Mouse (Mus musculus) forebrain, postnatal 0 days (tissue): ENCODE measurements at regions not wholly inside any gene's neighbourhood (a gene's known extent, or its start where the extent isn't known, plus 50 kb on each side); places are given as distances from the start of the nearest gene placed in this dataset.

Experiments used
- ATAC-seq: fragments of 200-750 bp; cut with Nextera tagmentation; 2 replicates; pipeline ENCODE4 v1.8.0; 2017; ENCODE audit warnings: mild to moderate bottlenecking, moderate library complexity
- DNase-seq: peaks from one replicate; pipeline ENCODE4 v3.0.0-alpha.2; 2015
- H3K27ac ChIP-seq: fragments of 300-500 bp; sonication (generic); 2 replicates; pipeline ENCODE4 v1.5.1; 2014; ENCODE audit warnings: low read depth, mild to moderate bottlenecking, antibody characterized with exemption, low read length, moderate library complexity, mixed read lengths
- H3K27me3 ChIP-seq: fragments of 300-500 bp; sonication (generic); 2 replicates; pipeline ENCODE4 v1.6.1; 2014; ENCODE audit warnings: mild to moderate bottlenecking, low read length, mixed read lengths; ENCODE audit not compliant: insufficient read depth
- H3K36me3 ChIP-seq: fragments of 300-500 bp; sonication (generic); 2 replicates; pipeline ENCODE4 v1.6.1; 2014; ENCODE audit warnings: mild to moderate bottlenecking, moderate library complexity; ENCODE audit not compliant: insufficient read depth
- H3K4me1 ChIP-seq: fragments of 300-500 bp; sonication (generic); 2 replicates; pipeline ENCODE4 v1.6.1; 2014; ENCODE audit warnings: antibody characterized with exemption; ENCODE audit not compliant: insufficient read depth
- H3K4me2 ChIP-seq: fragments of 300-500 bp; sonication (generic); 2 replicates; pipeline ENCODE4 v1.6.1; 2014; ENCODE audit warnings: low read depth, mild to moderate bottlenecking, moderate library complexity
- H3K4me3 ChIP-seq: fragments of 300-500 bp; sonication (generic); 2 replicates; pipeline ENCODE4 v1.5.1; 2014; ENCODE audit warnings: low read depth, low read length, mixed read lengths
- H3K9ac ChIP-seq: fragments of 300-500 bp; sonication (generic); 2 replicates; pipeline ENCODE4 v1.6.1; 2014; ENCODE audit warnings: mild to moderate bottlenecking
- H3K9me3 ChIP-seq: fragments of 300-500 bp; sonication (generic); 2 replicates; pipeline ENCODE4 v1.6.1; 2016; ENCODE audit warnings: low read length
- CTCF ChIP-seq: sonication (generic); IDR thresholded peaks from 2 replicates; pipeline ENCODE4 v1.5.1; 2016; ENCODE audit warnings: antibody characterized with exemption, control low read depth, low read depth
- WGBS: fragments of 180-500 bp; shearing (Covaris S2); extraction: QIAGEN DNeasy Blood & Tissue Kit; methylation state at CpG from one replicate; pipeline ENCODE4 v1.1.7; 2014; 5-methylcytosine and 5-hydroxymethylcytosine counted together

- no peaks in the 10 kb centered on the region for H3K36me3 ChIP-seq
- H3K9me3 ChIP-seq: no peaks in the 10 kb centered on the region
- no peak overlapping the region for H3K9ac ChIP-seq
- DNase-seq (no peak), ATAC-seq (no peak)
- no peaks in the 10 kb centered on the region for H3K4me1 ChIP-seq
- H3K27me3 ChIP-seq: no peaks in the 10 kb centered on the region
- WGBS: 78% methylated on average over 3 of the region's 3 CpGs
- no peak overlapping the region for H3K27ac ChIP-seq
- TF ChIP-seq CTCF: no peak
- no peak overlapping the region for H3K4me3 ChIP-seq
- no peak overlapping the region for H3K4me2 ChIP-seq
These were observed 923.2 kb upstream of the Lrrc6 start for GRCm38 (mm10) chr15:67423922-67424321.

- Histone ChIP-seq H3K9ac (no peak overlapping the region), H3K9me3 (no peaks in the 10 kb centered on the region), H3K4me2 (no peak overlapping the region), H3K4me3 (no peak overlapping the region), H3K27ac (no peak overlapping the region), H3K4me1 (no peaks in the 10 kb centered on the region), H3K36me3 (no peaks in the 10 kb centered on the region), H3K27me3 (no peaks in the 10 kb centered on the region)
- ATAC-seq (no peak), DNase-seq (no peak)
- WGBS: 54% methylated on average over 8 of the region's 8 CpGs
- TF ChIP-seq CTCF: no peak
These were observed 921.7 kb upstream of the Lrrc6 start for GRCm38 (mm10) chr15:67422277-67422953.

DNA sequence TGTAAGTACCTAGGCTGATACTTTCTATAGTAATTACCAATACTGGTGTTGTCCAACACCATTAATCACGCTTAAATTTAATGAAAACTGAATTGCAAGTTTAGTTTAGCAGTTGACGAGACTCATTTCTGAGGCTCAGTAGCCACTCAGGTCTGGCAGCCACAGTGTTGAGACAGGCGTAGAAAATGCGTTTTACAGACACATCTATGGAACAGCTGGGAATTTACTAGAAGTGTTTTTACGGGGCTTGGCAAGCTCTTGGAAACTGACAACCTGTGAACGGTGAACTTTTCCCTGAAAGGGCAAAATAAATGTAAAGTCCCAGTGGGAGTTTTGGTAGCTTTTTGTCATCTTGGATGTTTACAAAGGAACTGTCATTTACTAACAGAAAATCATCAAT, 920.1 kb upstream of the Lrrc6 start:
- ATAC-seq (no peak), DNase-seq (no peak)
- H3K36me3 ChIP-seq: no peaks in the 10 kb centered on the region
- H3K27me3 ChIP-seq: no peaks in the 10 kb centered on the region
- H3K27ac ChIP-seq: no peak overlapping the region
- no peaks in the 10 kb centered on the region for H3K9me3 ChIP-seq
- 61% methylated on average over 6 of the region's 6 CpGs for WGBS
- H3K4me1 ChIP-seq: no peaks in the 10 kb centered on the region
- no peak for TF ChIP-seq CTCF
- no peak overlapping the region for H3K9ac ChIP-seq
- H3K4me3 ChIP-seq: no peak overlapping the region
- no peak overlapping the region for H3K4me2 ChIP-seq

DNA sequence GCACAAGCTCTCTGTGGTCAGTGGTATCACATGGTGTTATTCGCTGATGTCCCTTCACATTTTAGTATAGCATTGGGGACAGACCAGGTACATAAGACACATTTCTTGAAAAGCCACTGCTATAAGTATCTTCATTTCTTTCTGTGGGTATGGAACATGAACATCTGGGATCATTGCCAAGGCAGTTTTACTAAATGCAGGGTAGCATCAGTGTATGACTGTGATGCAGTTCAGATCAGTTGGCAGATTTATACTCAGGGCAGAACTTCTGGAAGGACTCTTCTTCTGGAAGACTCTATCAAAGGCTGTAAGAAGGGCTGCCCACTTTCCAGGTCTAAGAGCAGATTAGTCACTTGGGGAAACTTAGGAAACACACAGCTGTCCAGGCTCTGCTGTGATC, 919.0 kb upstream of the Lrrc6 start:
- peak; percentile 35 for DNase-seq
- no peaks in the 10 kb centered on the region for H3K36me3 ChIP-seq
- WGBS: 96% methylated on average over 1 of the region's 1 CpGs

DNA sequence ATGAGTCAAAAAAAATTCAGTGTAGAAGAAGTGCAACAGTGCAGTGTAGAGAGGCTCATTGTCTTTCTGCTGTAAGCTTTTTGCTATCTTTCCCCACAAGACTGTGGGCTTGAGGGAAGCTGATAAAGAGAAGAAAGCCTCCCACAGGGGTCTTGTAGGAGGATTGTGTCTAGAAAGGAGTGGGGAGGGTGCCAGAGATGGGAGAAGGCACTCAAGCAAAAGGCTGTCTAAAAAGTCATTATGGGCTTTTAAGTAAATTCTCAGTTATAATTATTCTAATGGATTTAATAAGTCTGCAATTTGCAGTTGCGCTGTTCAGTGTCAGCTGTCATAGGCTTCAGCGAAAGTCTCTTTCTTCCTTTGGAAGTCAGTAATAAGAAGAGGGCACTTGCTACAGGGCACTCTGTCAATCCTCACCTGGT, 917.0 kb upstream of the Lrrc6 start:
- WGBS: 65% methylated on average over 2 of the region's 2 CpGs
- no peak overlapping the region for H3K4me3 ChIP-seq
- no peaks in the 10 kb centered on the region for H3K9me3 ChIP-seq
- no peaks in the 10 kb centered on the region for H3K4me1 ChIP-seq
- no peaks in the 10 kb centered on the region for H3K27me3 ChIP-seq
- H3K27ac ChIP-seq: no peak overlapping the region
- no peak for TF ChIP-seq CTCF
- DNase-seq (peak; percentile 38), ATAC-seq (peak; percentile 93)
- H3K9ac ChIP-seq: no peak overlapping the region
- no peak overlapping the region for H3K4me2 ChIP-seq
- no peaks in the 10 kb centered on the region for H3K36me3 ChIP-seq

More for the DNA sequence above, 919.0 kb upstream of the Lrrc6 start:
- Histone ChIP-seq H3K9me3 (no peaks in the 10 kb centered on the region), H3K9ac (no peak overlapping the region), H3K27me3 (no peaks in the 10 kb centered on the region), H3K4me3 (no peak overlapping the region), H3K4me2 (no peak overlapping the region), H3K4me1 (no peaks in the 10 kb centered on the region), H3K27ac (no peak overlapping the region)
- TF ChIP-seq CTCF: no peak
- no peak for ATAC-seq

GRCm38 (mm10) chr15:67415840-67416239, 915.1 kb upstream of the Lrrc6 start:
- ATAC-seq (no peak), DNase-seq (no peak)
- 86% methylated on average over 2 of the region's 2 CpGs for WGBS
- no peaks in the 10 kb centered on the region for H3K4me1 ChIP-seq
- H3K27me3 ChIP-seq: no peaks in the 10 kb centered on the region
- H3K27ac ChIP-seq: no peak overlapping the region
- no peak overlapping the region for H3K9ac ChIP-seq
- H3K4me2 ChIP-seq: no peak overlapping the region
- H3K4me3 ChIP-seq: no peak overlapping the region
- TF ChIP-seq CTCF: no peak
- H3K36me3 ChIP-seq: no peaks in the 10 kb centered on the region
- H3K9me3 ChIP-seq: no peaks in the 10 kb centered on the region

DNA sequence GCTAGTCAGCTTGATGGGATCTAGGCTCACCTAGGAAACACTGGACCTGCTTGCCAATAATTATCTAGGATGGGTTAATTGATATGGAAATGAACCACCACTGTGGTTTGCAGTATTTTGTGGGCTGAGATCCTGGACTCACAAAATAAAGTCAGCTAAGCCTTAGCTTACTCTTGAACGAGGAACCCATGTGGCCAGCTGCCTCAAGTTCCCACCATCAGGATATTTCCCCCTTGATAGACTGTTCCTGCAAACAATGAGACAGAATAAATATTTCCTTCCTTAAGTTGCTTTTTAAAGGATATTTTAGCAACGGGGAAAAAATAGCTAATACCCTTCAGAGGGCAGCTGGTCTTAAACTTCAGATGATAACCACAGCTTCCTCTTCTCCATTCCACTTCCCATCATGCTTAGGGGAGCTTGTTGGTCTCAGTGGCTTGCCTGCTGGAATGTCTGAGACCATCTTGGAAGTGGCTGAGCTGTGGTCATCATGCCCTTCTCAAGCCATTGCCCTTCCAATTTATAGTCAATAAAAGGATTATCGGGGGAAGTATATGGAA, 913.7 kb upstream of the Lrrc6 start:
- H3K4me1 ChIP-seq: no peaks in the 10 kb centered on the region
- DNase-seq (no peak), ATAC-seq (no peak)
- H3K27ac ChIP-seq: no peak overlapping the region
- H3K27me3 ChIP-seq: no peaks in the 10 kb centered on the region
- 84% methylated on average over 3 of the region's 3 CpGs for WGBS
- no peaks in the 10 kb centered on the region for H3K36me3 ChIP-seq
- TF ChIP-seq CTCF: no peak
- no peak overlapping the region for H3K4me3 ChIP-seq
- no peaks in the 10 kb centered on the region for H3K9me3 ChIP-seq
- H3K9ac ChIP-seq: no peak overlapping the region
- no peak overlapping the region for H3K4me2 ChIP-seq
